Mouse (Mus musculus): ENCODE results near the gene Cyp2j8. TPM values are rescaled to one million over a fixed set of nuclear protein-coding genes. Genes with fewer than 3 reads are reported as not detected.

The Cyp2j8 gene
- polyA plus RNA-seq, 1 experiment from 2014 or later: not detected

Other genes with a start within 250 kb of the Cyp2j8 start
- gene Cyp2j11, start 158.7 kb downstream of the Cyp2j8 start, polyA plus RNA-seq (2014; fragmentation: Nextera tagmentation; extraction: Ambion mirVana): not detected in 2 replicates
- gene Cyp2j6, start 46.3 kb upstream of the Cyp2j8 start, polyA plus RNA-seq (2014; fragmentation: Nextera tagmentation; extraction: Ambion mirVana): 5.8 and 7.0 TPM in 2 replicates
- gene Cyp2j9, start 84.2 kb upstream of the Cyp2j8 start, polyA plus RNA-seq (2014; fragmentation: Nextera tagmentation; extraction: Ambion mirVana): 1.1 and 1.8 TPM in 2 replicates
- gene Cyp2j5, start 156.8 kb upstream of the Cyp2j8 start, polyA plus RNA-seq (2014; fragmentation: Nextera tagmentation; extraction: Ambion mirVana): not detected in 2 replicates